Mouse (Mus musculus) heart, adult 2 months (tissue): Measurements from ENCODE around the gene Lrrc27. TPM values are rescaled to one million over a fixed set of nuclear protein-coding genes. Genes with fewer than 3 reads are reported as not detected.
A peak's percentile ranks its signal among the peaks of the same experiment; 100 is the strongest.

Experiments
- DNase-seq, 2 experiments: peaks; one replicate each; pipeline ENCODE4 v3.0.0; 2021
- H3K27ac ChIP-seq: fragments of 200-600 bp; 2 replicates; pipeline ENCODE4 v1.8.1; 2022
- H3K27me3 ChIP-seq: fragments of 200-500 bp; 2 replicates; pipeline ENCODE4 v1.6.1; 2012; ENCODE audit warnings: mild to moderate bottlenecking, low read length, inconsistent platforms, mixed read lengths; ENCODE audit not compliant: control insufficient read depth, insufficient read depth
- H3K36me3 ChIP-seq: fragments of 200-500 bp; 2 replicates; pipeline ENCODE4 v1.6.1; 2012; ENCODE audit warnings: low read length, inconsistent platforms; ENCODE audit not compliant: control insufficient read depth, insufficient read depth
- H3K4me1 ChIP-seq: fragments of 200-500 bp; 2 replicates; pipeline ENCODE4 v1.6.1; 2011; ENCODE audit warnings: low read length; ENCODE audit not compliant: control insufficient read depth, insufficient read depth
- H3K4me3 ChIP-seq: fragments of 200-600 bp; 2 replicates; pipeline ENCODE4 v1.8.1; 2022
- H3K79me2 ChIP-seq: fragments of 200-500 bp; replicated peaks from 2 replicates; pipeline ENCODE4 v1.6.1; 2012; ENCODE audit warnings: mild to moderate bottlenecking, inconsistent platforms, low read length, moderate library complexity, mixed read lengths; ENCODE audit not compliant: control insufficient read depth, insufficient read depth
- H3K9ac ChIP-seq: fragments of 200-500 bp; 2 replicates; pipeline ENCODE4 v1.6.1; 2012; ENCODE audit warnings: low read depth, mild to moderate bottlenecking, control low read depth, inconsistent platforms, low read length, mixed read lengths
- CTCF ChIP-seq: fragments of 200-600 bp; IDR thresholded peaks from 2 replicates; pipeline ENCODE4 v1.8.1; 2022; ENCODE audit warnings: antibody characterized with exemption, mild to moderate bottlenecking, moderate library complexity
- EP300 ChIP-seq: fragments of 200-500 bp; IDR thresholded peaks from 2 replicates; pipeline ENCODE4 v1.6.1; 2011; ENCODE audit warnings: low read depth, low read length, control low read depth; ENCODE audit not compliant: insufficient read depth
- POLR2A ChIP-seq: fragments of 200-500 bp; IDR thresholded peaks from 2 replicates; pipeline ENCODE4 v1.6.1; 2011; ENCODE audit warnings: mild to moderate bottlenecking, low read depth, low read length, control low read depth; ENCODE audit not compliant: insufficient read depth
- WGBS: fragments of 180-500 bp; shearing (Covaris S2); methylation state at CpG from one replicate; pipeline ENCODE4 v1.1.7; 2018; 5-methylcytosine and 5-hydroxymethylcytosine counted together
- intact Hi-C: fragments of 180-260 bp; cut with DNase I; formaldehyde crosslinking; loops from one replicate; pipeline ENCODE4 v1.15.1; 2025
- polyA plus RNA-seq: library from polyadenylated mRNA; depleted of rRNA; stranded (reverse); fragments of >200 nt; gene quantifications from 2 replicates; pipeline ENCODE4 v1.2.3, GENCODE M21; 2012
- total RNA-seq, 2 experiments: library from RNA; stranded (reverse); gene quantifications; 2 replicates each; pipeline ENCODE4 v1.2.3; 2021

Lrrc27 gene
- total and polyA plus RNA-seq, 3 experiments = 13.3 to 20.6 (median 18.9) TPM

GRCm38 (mm10) chr7:139252986-139253385 is 40.2 kb downstream of the Lrrc27 start:
- peaks cover 4% of the 10 kb centered on the region for H3K36me3 ChIP-seq
- no peak overlapping the region for H3K9ac ChIP-seq
- no peak overlapping the region for H3K4me3 ChIP-seq
- TF ChIP-seq EP300 (no peak), CTCF (no peak), POLR2A (no peak)
- no peaks in the 10 kb centered on the region for H3K79me2 ChIP-seq
- no peaks in the 10 kb centered on the region for H3K27me3 ChIP-seq
- H3K27ac ChIP-seq = peak overlapping the region; percentile 58
- peaks cover 52% of the 10 kb centered on the region for H3K4me1 ChIP-seq
- 39% methylated on average over 9 of the region's 9 CpGs for WGBS
- peak in 1 of 2 experiments; percentile 33 for DNase-seq
- intact Hi-C loops = no loop called here

GRCm38 (mm10) chr7:139253462-139253861 is 40.7 kb downstream of the Lrrc27 start:
- no peak overlapping the region for H3K4me3 ChIP-seq
- intact Hi-C loops = no loop called here
- H3K4me1 ChIP-seq = peaks cover 53% of the 10 kb centered on the region
- peaks cover 4% of the 10 kb centered on the region for H3K36me3 ChIP-seq
- WGBS = 35% methylated on average over 3 of the region's 3 CpGs
- peak overlapping the region; percentile 58 for H3K27ac ChIP-seq
- H3K27me3 ChIP-seq = no peaks in the 10 kb centered on the region
- TF ChIP-seq CTCF = no peak
- TF ChIP-seq EP300 = no peak
- no peak for TF ChIP-seq POLR2A
- no peak for DNase-seq
- H3K9ac ChIP-seq = no peak overlapping the region
- H3K79me2 ChIP-seq = no peaks in the 10 kb centered on the region

GRCm38 (mm10) chr7:139254626-139255025 is 41.8 kb downstream of the Lrrc27 start:
- Histone ChIP-seq H3K9ac (no peak overlapping the region), H3K27me3 (no peaks in the 10 kb centered on the region), H3K79me2 (no peaks in the 10 kb centered on the region; the same call in 1 of the 2 replicates), H3K27ac (no peak overlapping the region), H3K4me3 (no peak overlapping the region), H3K36me3 (peaks cover 7% of the 10 kb centered on the region), H3K4me1 (peaks cover 52% of the 10 kb centered on the region)
- TF ChIP-seq EP300 (no peak), CTCF (no peak), POLR2A (no peak)
- no peak for DNase-seq
- 69% methylated on average over 5 of the region's 5 CpGs for WGBS
- intact Hi-C loops = no loop called here

GRCm38 (mm10) chr7:139257752-139258542 is 45.2 kb downstream of the Lrrc27 start:
- Histone ChIP-seq H3K27ac (peak overlapping the region; percentile 38), H3K36me3 (peaks cover 6% of the 10 kb centered on the region)

GRCm38 (mm10) chr7:139264337-139264736 is 51.5 kb downstream of the Lrrc27 start:
- no peak overlapping the region; the same call in 1 of the 2 replicates for H3K27ac ChIP-seq
- peaks cover 5% of the 10 kb centered on the region for H3K79me2 ChIP-seq
- intact Hi-C loops = no loop called here
- H3K36me3 ChIP-seq = peaks cover 6% of the 10 kb centered on the region
- peak; percentile 27 to 38 for DNase-seq
- TF ChIP-seq EP300 = 0 out of 2 replicates have a peak, but pooled peaks have one; percentile 16
- TF ChIP-seq POLR2A = no peak
- H3K27me3 ChIP-seq = no peaks in the 10 kb centered on the region
- 0 out of 2 replicates have a peak overlapping the region, but pooled peaks have one; percentile 8 for H3K9ac ChIP-seq
- WGBS = 27% methylated on average over 4 of the region's 4 CpGs
- H3K4me3 ChIP-seq = no peak overlapping the region
- H3K4me1 ChIP-seq = peaks cover 13% of the 10 kb centered on the region

More at GRCm38 (mm10) chr7:139257752-139258542, 45.2 kb downstream of the Lrrc27 start:
- no peak overlapping the region for H3K4me3 ChIP-seq
- H3K4me1 ChIP-seq = peaks cover 28% of the 10 kb centered on the region
- peaks cover 5% of the 10 kb centered on the region for H3K79me2 ChIP-seq
- H3K9ac ChIP-seq = no peak overlapping the region
- TF ChIP-seq EP300 (no peak), POLR2A (no peak), CTCF (no peak)
- 59% methylated on average over 10 of the region's 10 CpGs for WGBS
- peak in 1 of 2 experiments; percentile 32 for DNase-seq
- intact Hi-C loops = no loop called here
- H3K27me3 ChIP-seq = no peaks in the 10 kb centered on the region

DNA sequence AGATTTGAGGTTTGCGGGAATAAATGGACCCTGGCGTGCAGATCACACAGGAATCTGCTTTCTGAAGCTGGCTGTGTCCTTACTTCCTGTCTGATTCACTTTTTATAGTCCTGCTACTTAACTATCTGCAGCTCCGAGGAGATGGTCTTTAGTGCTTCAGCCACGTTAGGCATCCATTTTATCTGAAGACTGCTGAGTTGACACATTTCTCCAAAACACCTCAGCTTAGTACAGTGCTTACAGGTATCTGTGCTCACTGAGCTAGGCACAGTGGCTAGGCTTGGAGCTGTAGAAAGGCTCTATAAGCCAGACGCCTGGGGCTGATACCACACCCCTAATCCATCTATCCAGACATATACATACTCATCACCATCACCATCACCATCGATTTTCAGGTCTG is 52.8 kb downstream of the Lrrc27 start:
- no peak for TF ChIP-seq CTCF
- TF ChIP-seq EP300 = no peak
- TF ChIP-seq POLR2A = no peak
- intact Hi-C loops = no loop called here
- 46% methylated on average over 6 of the region's 6 CpGs for WGBS

More for the DNA sequence above, 52.8 kb downstream of the Lrrc27 start:
- Histone ChIP-seq H3K4me1 (peaks cover 11% of the 10 kb centered on the region), H3K9ac (no peak overlapping the region), H3K79me2 (peaks cover under 1% of the 10 kb centered on the region; the same call in 1 of the 2 replicates), H3K27me3 (no peaks in the 10 kb centered on the region), H3K4me3 (no peak overlapping the region), H3K36me3 (0 out of 2 replicates have a peak, but pooled peaks cover 2% of the 10 kb centered on the region), H3K27ac (no peak overlapping the region)
- DNase-seq = no peak
